Mouse (Mus musculus): Measurements from ENCODE around the gene Wdr13. TPM values are rescaled to one million over a fixed set of nuclear protein-coding genes. Genes with fewer than 3 reads are reported as not detected.

Gene Wdr13
- total RNA-seq, 2 experiments from 2014 or later = 39.4 to 44.4 TPM

Other genes with a start within 250 kb of the Wdr13 start
- 10 to 100 TPM; 13.2 to 16.7 TPM for gene Slc35a2, start 248.9 kb downstream of the Wdr13 start, total RNA-seq (2021)
- gene Pqbp1, start 233.6 kb downstream of the Wdr13 start, total RNA-seq (2021) = 10 to 100 TPM; 22.2 to 22.4 TPM
- 10 to 100 TPM; 44.5 to 49.0 TPM for gene Timm17b, start 233.5 kb downstream of the Wdr13 start, total RNA-seq (2021)
- not detected for gene Gm10491, start 225.1 kb downstream of the Wdr13 start, total RNA-seq (2021)
- not detected for gene Gm10490, start 223.3 kb downstream of the Wdr13 start, total RNA-seq (2021)
- under 1 TPM in 1 of 2 experiments, not detected in 1; 0.25 TPM for gene Pcsk1n, start 213.1 kb downstream of the Wdr13 start, total RNA-seq (2021)
- gene Eras, start 204.3 kb downstream of the Wdr13 start, total RNA-seq (2021) = not detected
- 10 to 100 TPM; 11.1 to 11.8 TPM for gene Hdac6, start 185.0 kb downstream of the Wdr13 start, total RNA-seq (2021)
- gene Gata1, start 154.8 kb downstream of the Wdr13 start, total RNA-seq (2021) = under 1 TPM in 1 of 2 experiments, not detected in 1; 0.14 TPM
- gene Glod5, start 114.4 kb downstream of the Wdr13 start, total RNA-seq (2021) = not detected
- gene Suv39h1, start 58.1 kb downstream of the Wdr13 start, total RNA-seq (2021) = 1 to 10 TPM; 4.8 to 5.1 TPM
- 1 to 10 TPM; 1.9 to 2.5 TPM for gene Was, start 42.4 kb downstream of the Wdr13 start, total RNA-seq (2021)
- gene Rbm3, start 13.0 kb upstream of the Wdr13 start, total RNA-seq (2021) = 10 to 100 TPM; 63.1 to 74.0 TPM
- 1 to 10 TPM; 3.9 to 5.6 TPM for gene Tbc1d25, start 43.3 kb upstream of the Wdr13 start, total RNA-seq (2021)
- 10 to 100 TPM; 19.6 to 25.1 TPM for gene Ebp, start 60.6 kb upstream of the Wdr13 start, total RNA-seq (2021)
- gene Porcn, start 73.6 kb upstream of the Wdr13 start, total RNA-seq (2021) = 1 to 10 TPM; 3.0 to 3.4 TPM
- gene Ftsj1, start 119.5 kb upstream of the Wdr13 start, total RNA-seq (2021) = 10 to 100 TPM; 11.1 to 11.9 TPM
- gene Slc38a5, start 138.2 kb upstream of the Wdr13 start, total RNA-seq (2021) = under 1 TPM; 0.65 to 0.89 TPM
- gene Ssxb10, start 194.5 kb upstream of the Wdr13 start, total RNA-seq (2021) = not detected
- gene Ssxb9, start 234.1 kb upstream of the Wdr13 start, total RNA-seq (2021) = not detected

Data from heart, postnatal 36 days (tissue).